Mouse (Mus musculus) megakaryocyte progenitor cell, adult 5-6 weeks (primary cell): ENCODE data around the gene Gfap. TPM values are rescaled to one million over a fixed set of nuclear protein-coding genes. Genes with fewer than 3 reads are reported as not detected.

ENCODE experiments used
- ATAC-seq: replicated peaks from 2 replicates; pipeline ENCODE4 v1.8.0; 2016; ENCODE audit warnings: mild to moderate bottlenecking, moderate TSS enrichment, inconsistent platforms; ENCODE audit not compliant: poor library complexity
- total RNA-seq, 2 experiments: library from RNA; stranded (forward) in 1 of 2; stranded (reverse) in 1 of 2; fragments of 157-497, 149-512 nt in 1 of 2; fragments of 200-1000 nt in 1 of 2; gene quantifications; 2 replicates each; pipeline versions ENCODE4 v1.2.3 to v1.2.4; 2015 to 2017

Gfap gene
- total RNA-seq (2015) (0.10 TPM in 1 of 2 replicates, not detected in the other), total RNA-seq (2017) (not detected in 2 replicates)

DNA sequence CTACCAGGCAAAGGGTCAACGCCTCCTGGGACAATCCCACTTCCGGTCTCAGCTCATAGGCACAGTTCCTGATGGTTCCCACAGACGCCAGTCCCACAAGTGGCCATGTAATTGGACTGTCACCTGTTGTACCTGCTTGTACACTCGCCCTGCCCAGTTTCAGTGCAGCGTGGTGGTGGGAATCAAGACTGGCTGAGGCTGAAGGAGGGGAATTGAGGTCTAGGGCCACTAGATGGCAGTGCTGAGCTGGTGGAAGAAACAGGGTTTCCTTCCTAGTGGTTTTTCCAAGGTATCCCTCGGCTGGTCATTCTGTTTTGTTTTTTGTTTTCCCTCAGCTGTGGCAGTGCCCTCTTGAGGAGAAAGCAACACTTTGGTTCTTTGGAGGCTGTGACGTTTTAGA, at the start of gene Gfap:
TSS of gene Gfap (minus strand) at position 150 of the 400 bp plus-strand sequence.
- ATAC-seq: peak; percentile 78

DNA sequence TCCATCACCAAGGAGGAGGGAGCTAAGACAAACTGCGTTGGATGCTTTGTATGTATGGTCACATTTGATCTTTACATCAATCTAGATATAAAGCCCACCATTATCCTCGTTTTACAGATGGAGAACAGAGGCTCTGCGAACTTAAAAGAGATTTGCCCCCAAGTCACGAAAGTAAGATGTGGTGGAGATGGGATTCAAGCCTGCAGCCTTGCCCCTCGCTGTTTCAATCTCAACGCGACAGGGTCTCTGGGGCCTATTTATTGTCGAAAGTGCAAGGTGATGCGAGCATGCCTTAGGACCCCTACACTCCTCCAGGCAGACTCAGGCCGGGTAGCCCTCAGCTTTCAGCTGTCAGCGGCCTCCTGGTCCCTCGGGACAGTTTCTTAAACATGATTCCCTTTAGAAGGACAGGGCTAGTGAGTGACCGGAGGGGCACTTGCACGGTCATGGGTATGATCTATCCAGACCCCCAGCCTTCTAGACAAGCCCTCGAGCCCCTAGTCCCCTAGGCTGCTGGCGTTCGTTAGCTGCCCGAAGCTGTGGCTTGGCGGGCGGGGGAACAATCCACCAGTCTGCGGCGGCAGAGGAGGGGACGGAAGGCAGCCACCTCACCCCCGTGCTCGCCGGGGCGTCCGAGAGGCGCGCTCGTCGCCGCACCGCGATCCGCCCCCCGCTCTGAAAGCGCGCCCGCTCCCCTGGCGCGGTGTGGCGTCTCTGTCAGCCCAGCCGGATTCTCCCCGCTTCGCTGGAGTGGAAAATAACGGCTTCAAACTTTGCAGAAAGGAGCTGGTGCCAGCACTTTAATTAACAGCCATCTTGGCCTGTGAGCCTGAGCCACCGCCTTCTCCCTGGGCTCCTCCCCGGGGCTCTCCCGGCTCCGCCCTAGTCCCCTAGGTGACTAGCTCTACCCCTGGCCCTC, 47.6 kb upstream of the Gfap start:
- peak; percentile 27; the same call in 1 of the 2 replicates for ATAC-seq

DNA sequence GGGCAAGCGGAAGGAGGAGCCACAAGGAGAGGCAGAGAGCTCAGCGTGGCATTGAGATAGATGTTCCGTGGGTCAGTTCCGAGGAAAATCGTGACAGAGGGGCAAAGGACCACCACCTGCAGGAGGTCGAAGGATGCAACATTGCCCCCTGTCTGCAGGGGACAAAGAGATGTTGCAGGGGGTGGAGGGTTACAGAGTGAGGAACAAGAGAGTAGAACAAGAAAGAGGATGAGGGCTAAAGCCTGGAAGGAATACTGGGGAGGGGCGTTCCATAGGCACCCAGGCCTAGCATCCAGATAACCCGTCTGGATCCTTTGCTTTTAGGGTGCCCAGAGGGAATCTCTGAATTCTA, 46.3 kb upstream of the Gfap start:
- no peak for ATAC-seq

DNA sequence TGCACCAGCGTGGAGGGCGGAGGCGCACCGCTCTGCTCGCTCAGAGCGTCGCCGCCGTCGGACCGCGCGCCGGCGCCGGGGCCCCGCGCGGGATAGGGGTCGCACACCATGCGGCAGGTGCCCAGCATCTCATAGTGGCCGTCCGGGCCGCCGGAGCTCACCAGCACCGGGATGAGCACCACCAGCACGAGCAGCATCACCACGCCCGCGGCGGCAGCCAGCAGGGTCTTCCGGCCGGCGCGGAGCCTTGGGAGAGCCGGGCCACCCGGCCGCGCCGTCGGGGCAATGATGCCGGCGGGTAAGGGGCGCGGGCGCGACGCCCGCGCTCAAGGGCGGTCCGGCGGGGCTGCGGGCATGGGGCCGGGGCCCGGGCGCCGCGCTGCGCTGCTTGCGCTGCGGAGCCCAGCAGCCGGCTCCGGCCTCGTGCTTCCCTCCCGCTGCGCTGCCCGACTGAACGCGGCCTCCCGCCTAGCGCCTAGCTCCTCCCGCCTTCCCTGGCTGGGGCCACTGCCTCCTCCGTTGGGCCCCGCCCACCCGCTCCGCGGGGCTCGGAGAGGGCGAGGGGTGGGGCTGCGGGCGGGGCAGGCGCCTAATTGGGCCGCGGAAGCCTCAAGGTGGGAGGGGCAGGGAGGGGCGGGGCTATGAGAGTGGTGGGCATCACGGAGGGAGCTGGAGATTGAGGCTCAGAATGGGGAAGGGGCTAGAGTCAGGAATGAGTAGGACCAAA, 45.7 kb upstream of the Gfap start, which contains the start of gene C1ql1:
TSS of gene C1ql1 (minus strand) at position 424 of the 727 bp plus-strand sequence.
- peak; percentile 95 for ATAC-seq

DNA sequence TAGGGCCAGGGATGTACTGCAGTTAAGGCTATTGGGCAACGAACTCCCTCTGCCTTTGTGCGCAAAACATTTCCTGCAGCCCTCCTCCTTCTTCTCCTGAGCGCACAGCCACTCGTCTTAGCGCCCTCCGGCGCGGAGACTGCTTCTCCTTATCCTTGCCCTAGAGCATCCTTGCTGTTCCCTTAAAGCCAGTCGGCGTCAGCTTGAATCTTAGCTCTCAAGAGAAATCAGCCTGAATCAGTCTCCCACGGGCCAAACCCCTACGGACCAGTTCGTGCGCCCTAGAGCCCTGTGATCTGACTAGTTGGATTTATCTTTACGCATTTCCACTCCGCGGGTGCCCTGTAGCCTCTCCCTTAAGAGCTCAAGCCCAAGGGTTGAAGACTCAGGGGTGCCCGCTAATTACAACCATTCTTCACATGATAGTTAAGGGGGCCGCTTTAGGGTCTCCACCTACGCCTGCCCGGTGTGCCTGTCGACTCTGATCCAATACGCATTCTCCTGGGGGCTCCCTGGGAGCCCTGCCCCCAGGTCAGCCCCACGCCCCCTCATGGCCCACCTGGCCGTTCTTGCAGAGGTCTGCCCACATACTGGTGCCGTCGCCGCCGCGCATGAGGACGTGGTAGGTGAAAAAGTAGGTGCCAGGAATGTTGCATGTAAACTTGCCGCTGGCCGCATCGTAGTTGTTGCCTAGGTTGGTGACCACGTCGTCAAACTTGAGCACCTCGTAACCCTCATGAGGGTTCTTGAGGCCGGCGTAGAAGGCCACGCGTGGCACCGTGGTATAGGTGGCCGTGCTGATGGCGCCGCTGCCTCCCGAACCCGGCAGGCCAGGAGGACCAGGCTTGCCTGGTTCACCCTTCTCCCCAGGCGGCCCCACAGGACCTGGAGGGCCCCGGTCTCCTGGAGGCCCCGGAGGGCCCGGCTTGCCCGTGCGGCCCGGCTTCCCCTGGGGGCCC, 44.9 kb upstream of the Gfap start:
- no peak for ATAC-seq

DNA sequence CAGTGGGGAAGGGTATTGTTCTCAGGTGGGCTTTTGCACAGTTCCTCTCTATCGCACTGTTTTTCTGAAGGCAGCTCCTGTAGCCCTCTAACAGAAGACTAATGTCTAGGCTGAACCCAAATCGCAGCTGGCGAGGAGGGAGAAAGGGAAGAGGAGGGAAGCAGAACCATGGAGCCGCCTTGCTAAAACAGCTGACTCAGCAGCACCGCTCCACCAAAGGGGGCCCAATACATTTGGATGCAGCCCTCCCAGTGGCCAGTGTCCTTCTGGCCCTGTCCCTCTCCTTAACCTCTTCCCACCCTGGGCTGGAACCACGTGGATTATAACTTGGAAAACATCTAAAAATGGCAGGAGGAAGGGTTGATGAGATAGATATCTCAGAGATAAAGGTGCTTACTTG, 40.5 kb upstream of the Gfap start:
- no peak for ATAC-seq

DNA sequence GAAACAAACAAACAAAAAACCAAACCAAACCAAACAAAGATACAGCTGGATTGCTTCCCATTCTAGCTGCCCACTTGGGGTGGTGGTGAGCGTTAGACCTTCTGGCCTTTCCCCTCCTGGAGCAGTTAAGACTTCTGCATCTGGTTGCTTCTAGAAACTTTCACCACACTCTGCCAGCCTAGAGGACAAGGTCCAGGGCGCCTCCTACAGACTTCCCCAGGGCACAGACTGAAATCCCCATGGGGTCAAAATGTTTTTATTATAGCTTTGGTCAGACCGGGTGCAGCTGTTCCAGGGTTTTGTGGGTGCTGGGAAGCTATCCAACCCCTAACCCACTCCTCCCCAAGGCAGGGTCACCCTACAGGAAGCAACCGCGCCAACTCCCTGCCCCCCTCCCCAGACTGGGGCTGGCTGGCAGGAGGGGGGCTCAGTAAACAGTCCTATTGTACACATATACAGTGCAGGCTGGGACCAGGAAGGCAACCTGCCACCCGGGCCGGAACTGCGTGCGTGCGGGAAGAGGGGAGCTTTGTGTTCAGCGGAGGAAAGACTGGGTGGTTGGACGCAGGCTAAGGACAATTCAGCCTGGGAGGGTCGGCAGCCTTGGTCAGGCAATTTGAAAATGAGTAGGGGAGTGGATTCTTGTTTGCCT, 38.4 kb upstream of the Gfap start:
- no peak for ATAC-seq

DNA sequence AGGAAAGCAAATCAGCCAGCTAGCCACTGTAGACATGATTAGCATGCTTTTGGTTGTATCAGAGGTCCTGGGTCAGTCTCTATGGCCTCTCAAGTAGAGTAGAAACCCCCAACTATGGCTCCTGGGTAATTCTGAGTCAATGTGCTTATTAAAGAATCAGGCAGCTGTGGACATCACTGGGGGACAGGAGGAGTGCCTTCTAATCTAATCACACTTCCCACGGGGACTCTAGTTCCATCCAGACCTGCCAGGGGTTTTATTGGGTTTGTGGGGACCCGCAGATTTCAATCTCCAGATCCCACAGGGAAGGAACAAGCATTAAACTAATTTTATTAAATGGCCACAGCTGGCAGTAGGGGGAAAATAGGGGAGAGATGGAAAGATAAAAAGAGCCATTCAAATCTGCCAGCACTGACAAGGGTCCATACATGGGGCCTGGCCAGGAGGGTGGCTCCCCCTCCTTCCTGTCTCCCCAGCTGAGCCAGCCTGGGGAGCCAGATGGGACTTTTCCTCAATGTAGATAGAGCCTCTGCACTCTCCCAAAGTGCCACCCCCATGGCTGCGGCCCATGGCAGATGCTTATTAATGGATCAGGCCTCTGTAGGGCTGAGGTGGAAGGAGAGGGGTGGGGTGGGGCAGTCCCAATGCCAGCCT, 36.9 kb upstream of the Gfap start:
- no peak for ATAC-seq

DNA sequence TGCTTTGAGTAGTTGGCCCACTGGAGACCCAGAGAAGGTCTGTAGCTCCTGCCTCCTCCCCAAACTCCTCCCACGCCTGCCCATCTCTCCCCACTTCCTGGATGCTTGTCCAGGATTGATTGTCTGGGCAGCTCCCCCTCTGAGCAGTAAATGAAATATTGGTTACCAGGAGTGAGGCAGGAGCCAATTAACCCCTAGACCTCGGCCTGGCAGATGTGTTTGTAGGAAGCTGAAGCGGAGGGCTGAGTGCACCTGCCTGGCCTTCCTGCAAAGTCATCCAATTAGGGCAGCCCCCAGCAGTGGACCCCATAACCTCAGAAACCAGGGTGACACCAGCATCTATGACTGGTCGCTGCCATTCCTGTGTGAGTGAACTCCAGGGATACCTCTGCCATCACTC, 35.6 kb upstream of the Gfap start:
- no peak for ATAC-seq

DNA sequence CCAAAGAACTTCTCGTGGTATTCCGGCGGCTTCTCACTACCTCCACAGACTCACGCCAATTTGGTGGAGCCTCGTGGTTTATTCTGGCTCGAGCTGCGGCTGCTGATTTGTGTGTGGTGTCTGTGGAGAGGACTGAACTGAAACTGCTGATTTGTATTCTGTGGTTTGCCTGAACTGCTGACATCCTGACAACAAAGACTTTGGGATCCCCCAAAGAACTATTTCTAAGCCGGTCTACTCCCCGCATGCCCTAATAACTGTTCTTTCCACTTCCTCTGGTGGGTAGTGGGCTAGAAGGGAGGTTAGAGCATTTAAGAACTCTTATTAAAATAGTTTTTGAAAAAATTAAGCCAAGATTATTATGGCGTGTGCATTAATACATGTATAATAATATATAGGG, 30.0 kb upstream of the Gfap start:
- ATAC-seq: no peak

DNA sequence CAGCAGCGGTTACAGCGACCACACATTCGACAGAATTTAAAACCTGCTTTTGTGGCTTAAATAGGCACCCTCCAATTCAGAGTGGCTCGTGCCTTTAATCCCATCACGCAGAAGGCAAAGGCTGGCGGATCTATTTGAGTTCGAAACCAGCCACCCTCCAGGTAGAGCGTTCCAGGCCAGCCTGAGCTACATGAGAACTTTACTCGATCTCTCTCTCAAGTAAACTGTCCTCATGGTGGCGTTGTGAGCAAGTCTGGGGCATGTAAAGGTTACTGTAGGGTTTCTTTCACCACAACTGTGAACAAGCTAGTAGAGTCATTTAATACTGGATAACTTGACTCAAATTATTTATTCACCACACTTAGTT, 24.6 kb upstream of the Gfap start:
- ATAC-seq: peak; percentile 69

DNA sequence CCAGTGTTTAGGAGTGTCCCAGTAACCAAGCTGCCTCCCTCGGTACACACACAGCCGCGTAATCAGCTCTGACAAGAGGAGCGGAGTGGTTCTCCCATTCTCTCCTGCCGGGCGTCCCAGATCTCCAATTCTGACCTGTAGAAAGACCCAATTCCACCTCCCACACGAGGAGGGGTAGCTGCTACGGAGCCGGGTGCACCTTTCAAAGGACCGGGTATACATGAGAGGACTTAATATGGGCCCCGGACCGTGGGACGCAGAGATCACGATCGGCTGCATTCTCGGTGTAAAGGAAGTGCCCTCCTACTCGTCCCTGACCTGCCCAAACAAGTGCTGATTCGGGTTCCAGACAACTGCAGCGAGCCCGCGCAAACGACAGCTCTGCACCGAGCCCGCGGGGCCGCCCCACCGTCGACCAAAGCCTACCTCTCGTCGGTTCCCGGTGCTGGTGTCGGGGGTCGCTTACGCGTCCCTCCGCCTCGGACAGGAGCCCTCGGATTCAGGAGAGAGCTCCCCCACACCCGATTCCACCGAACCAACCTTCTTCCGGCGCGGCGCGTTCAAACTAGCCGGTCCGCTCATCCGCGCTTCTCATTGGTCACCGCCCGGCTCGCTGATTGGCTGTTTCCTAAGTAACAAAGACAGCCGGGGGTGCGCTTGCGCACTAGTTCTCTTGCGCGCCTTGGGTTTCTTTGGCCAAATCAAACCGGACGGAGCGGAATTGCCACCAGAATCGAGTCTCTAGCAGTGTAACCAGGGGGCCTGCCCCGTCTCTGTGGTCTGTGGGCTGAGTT, 24.0 kb upstream of the Gfap start, which contains the start of gene Kif18b:
TSS of gene Kif18b (minus strand) at position 568 of the 794 bp plus-strand sequence.
- ATAC-seq: peak; percentile 95

DNA sequence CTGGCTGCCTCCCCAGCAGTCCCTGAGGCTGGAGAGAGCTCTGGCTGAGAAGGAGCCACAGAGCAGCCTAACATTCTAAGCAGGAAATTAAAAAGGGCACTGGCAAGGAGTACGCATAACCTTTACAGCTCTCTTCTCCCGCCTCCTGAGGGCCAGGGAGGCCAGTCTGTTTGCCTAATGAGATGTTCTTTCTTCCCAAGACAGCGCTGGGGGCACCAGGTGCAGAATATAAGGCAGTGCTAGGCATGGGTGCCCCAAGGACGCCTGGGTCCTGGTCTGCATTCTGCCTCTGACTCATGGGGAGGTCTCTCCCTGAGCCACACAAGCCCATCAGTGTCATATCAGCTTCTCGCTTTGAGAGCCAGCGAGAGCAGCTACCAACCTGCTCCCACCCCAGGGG, 20.8 kb upstream of the Gfap start:
- no peak for ATAC-seq

DNA sequence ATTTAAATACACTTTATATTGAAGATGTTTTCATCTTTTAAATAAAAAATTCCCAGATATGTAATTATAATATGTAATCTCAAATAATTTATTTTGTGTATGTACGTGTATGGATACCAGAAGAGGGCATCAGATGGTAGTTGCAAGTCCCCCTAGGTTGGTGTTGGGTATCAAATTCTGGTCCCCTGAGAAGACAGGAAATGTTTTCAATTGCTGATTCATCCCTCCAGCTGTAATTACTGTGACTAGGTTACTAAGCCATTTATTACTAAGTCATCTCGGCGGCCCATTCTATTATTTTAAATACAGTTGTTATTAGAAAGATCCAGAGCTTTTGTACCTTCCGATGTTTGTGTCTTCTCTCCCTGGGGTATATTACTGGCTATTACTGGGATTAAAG, 17.4 kb upstream of the Gfap start:
- ATAC-seq: no peak

DNA sequence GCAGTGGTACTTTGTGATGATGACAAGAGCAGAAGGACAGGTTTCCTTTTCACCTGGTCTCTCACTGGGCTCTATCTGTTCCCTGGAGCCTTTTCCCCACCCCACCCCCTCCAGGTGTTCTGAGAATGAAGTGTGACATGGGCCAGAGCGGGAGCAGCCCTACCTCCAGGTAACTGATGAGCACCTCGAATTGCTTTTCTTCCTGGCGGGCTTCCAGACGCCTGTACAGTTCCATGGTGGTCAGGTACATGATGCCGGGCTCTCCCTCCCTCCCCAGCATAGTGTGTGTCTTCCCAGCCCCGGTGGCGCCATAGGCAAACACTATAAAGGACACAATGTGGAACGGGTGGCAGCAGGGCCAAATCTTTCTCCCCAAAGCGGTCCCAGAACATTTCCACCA, 14.7 kb upstream of the Gfap start:
- no peak for ATAC-seq

DNA sequence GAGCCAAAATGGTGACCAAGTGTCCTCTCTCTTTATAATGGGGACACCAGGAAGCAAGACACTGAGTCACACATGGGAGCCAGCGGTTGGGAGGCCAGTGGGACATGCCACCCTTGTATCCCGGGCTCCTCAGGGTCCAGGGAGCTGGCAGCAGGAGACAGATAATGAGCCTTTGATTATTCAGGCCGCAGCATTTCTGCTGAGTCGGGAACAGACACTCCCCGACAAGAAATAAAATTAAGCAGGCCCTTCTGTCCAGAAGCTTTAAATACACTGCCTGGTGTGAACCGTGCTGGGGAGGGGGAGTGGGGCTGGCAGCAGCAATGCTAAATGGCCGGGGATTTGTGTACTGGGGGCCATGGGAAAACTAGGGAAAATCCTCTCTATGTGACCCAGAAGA, 10.7 kb upstream of the Gfap start:
- ATAC-seq: no peak

DNA sequence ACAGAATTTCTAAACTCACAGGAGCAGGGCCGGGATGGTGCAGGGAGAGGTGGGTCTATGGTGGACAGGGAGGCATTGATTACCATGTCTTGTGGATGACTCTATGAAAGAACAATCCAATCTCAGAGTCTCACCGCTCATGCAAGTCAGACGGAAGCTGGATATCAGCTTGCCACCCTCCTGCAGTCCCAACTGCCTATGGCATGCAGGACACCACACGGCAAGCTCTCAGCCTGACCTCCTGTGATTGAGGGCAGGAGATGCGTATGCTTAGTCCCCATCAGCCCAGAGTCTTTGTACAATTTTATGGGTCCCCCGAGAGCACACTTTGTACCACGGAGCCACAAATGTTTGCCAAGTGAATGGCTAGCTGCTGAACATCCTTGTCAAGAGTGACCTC, 2.9 kb upstream of the Gfap start:
- no peak for ATAC-seq

DNA sequence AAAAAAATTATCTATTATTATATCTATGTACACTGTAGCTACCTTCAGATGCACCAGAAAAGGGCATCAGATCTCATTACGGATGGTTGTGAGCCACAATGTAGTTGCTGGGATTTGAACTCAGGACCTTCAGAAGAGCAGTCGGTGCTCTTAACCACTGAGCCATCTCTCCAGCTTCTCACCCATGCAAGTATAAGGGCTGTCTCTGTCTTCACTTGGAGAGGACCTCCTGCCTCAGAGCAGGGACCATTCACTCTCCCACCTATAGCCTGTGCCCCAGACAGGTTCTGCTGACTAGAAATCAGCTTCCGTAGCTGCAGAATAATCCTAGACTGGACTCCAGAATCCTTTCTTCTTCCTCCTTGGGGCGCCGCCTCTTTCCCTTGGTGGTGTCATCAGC, 1.4 kb upstream of the Gfap start:
- no peak for ATAC-seq

DNA sequence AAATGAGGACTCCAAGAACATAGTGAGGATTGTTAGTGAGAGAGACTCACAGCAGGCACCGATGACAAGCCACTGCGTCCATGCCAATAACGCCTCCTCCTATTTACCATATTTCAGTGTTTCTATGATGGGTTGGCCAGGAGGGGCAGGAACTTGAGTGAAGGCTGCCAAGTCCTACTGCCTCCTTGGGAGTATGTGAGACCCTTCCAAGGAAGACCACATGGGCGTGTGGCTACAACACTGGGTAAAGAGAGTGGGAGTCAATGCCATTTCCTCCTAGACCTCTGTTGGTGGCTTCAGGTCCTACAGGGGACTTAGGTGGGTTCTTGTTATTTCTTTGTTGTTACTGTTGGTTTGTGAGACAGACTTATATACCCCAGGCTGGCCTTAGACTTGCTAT, 487 bp upstream of the Gfap start:
- no peak for ATAC-seq
